Mouse (Mus musculus) heart, adult 2 months (tissue): Measurements from ENCODE around the gene Blnk.

ENCODE experiments used
- CTCF ChIP-seq: fragments of 200-600 bp; IDR thresholded peaks from 2 replicates; pipeline ENCODE4 v1.8.1; 2022; ENCODE audit warnings: antibody characterized with exemption, mild to moderate bottlenecking, moderate library complexity
- POLR2A ChIP-seq: fragments of 200-500 bp; IDR thresholded peaks from 2 replicates; pipeline ENCODE4 v1.6.1; 2011; ENCODE audit warnings: mild to moderate bottlenecking, low read depth, low read length, control low read depth; ENCODE audit not compliant: insufficient read depth

GRCm38 (mm10) chr19:40946937-40947577 is 47.3 kb downstream of the Blnk start:
- TF ChIP-seq CTCF = no peak
- no peak for TF ChIP-seq POLR2A
